Mouse (Mus musculus): Measurements from ENCODE around the gene Pou2f1. TPM values are rescaled to one million over a fixed set of nuclear protein-coding genes. Genes with fewer than 3 reads are reported as not detected.
A peak's percentile ranks its signal among the peaks of the same experiment; 100 is the strongest.

Pou2f1 gene
- polyA plus RNA-seq, 1 experiment from 2014 or later: 4.3 TPM

GRCm38 (mm10) chr1:165849458-165850445, 152.7 kb downstream of the Pou2f1 start:
- Histone ChIP-seq H3K36me3 (no peaks in the 10 kb centered on the region), H3K27ac (peak overlapping the region; percentile 58), H3K4me2 (no peak overlapping the region), H3K27me3 (peaks cover 23% of the 10 kb centered on the region), H3K9ac (no peak overlapping the region), H3K9me3 (replicated peaks) (no peaks in the 10 kb centered on the region), H3K4me1 (replicated peaks) (peaks cover 58% of the 10 kb centered on the region), H3K4me3 (replicated peaks) (no peak overlapping the region)
- DNase-seq (no peak), ATAC-seq (ENCODE audit: low read depth) (peak; percentile 35)
- 67% methylated on average over 17 of the region's 17 CpGs for WGBS (ENCODE audit: insufficient replicate concordance)

GRCm38 (mm10) chr1:165848881-165849280, 153.6 kb downstream of the Pou2f1 start:
- peak overlapping the region; percentile 58; the same call in 1 of the 2 replicates for H3K27ac ChIP-seq
- peaks cover 60% of the 10 kb centered on the region for H3K4me1 ChIP-seq (replicated peaks)
- DNase-seq: no peak

GRCm38 (mm10) chr1:165848417-165848816, 154.1 kb downstream of the Pou2f1 start:
- Histone ChIP-seq H3K27ac (no peak overlapping the region), H3K9me3 (replicated peaks) (no peaks in the 10 kb centered on the region), H3K36me3 (no peaks in the 10 kb centered on the region), H3K4me2 (no peak overlapping the region), H3K4me3 (replicated peaks) (no peak overlapping the region), H3K9ac (no peak overlapping the region), H3K27me3 (peaks cover 36% of the 10 kb centered on the region), H3K4me1 (replicated peaks) (peaks cover 55% of the 10 kb centered on the region)
- no peak for ATAC-seq (ENCODE audit: low read depth)
- 73% methylated on average over 8 of the region's 8 CpGs for WGBS (ENCODE audit: insufficient replicate concordance)
- no peak for DNase-seq

More at GRCm38 (mm10) chr1:165848881-165849280, 153.6 kb downstream of the Pou2f1 start:
- ATAC-seq (ENCODE audit: low read depth): no peak
- Histone ChIP-seq H3K4me3 (replicated peaks) (no peak overlapping the region), H3K36me3 (no peaks in the 10 kb centered on the region), H3K4me2 (no peak overlapping the region), H3K27me3 (peaks cover 31% of the 10 kb centered on the region), H3K9ac (no peak overlapping the region), H3K9me3 (replicated peaks) (no peaks in the 10 kb centered on the region)
- WGBS (ENCODE audit: insufficient replicate concordance): 13% methylated on average over 4 of the region's 4 CpGs

- DNase-seq (no peak), ATAC-seq (ENCODE audit: low read depth) (no peak)
- H3K4me3 ChIP-seq (replicated peaks): peak overlapping the region; percentile 61
- H3K27me3 ChIP-seq: peaks cover 65% of the 10 kb centered on the region
- H3K36me3 ChIP-seq: no peaks in the 10 kb centered on the region
- no peaks in the 10 kb centered on the region for H3K9me3 ChIP-seq (replicated peaks)
- 7% methylated on average over 14 of the region's 14 CpGs for WGBS (ENCODE audit: insufficient replicate concordance)
- peaks cover 54% of the 10 kb centered on the region for H3K4me1 ChIP-seq (replicated peaks)
- peak overlapping the region; percentile 61 for H3K9ac ChIP-seq
- H3K4me2 ChIP-seq: peak overlapping the region; percentile 90
- H3K27ac ChIP-seq: no peak overlapping the region
Measured at GRCm38 (mm10) chr1:165845366-165845765, 157.1 kb downstream of the Pou2f1 start.

- DNase-seq (peak; percentile 15), ATAC-seq (ENCODE audit: low read depth) (peak; percentile 30)
- WGBS (ENCODE audit: insufficient replicate concordance): under 1% methylated on average over 26 of the region's 26 CpGs
- Histone ChIP-seq H3K4me2 (peak overlapping the region; percentile 90), H3K27ac (no peak overlapping the region), H3K4me3 (replicated peaks) (peak overlapping the region; percentile 61), H3K4me1 (replicated peaks) (peaks cover 50% of the 10 kb centered on the region), H3K27me3 (peaks cover 69% of the 10 kb centered on the region), H3K9ac (peak overlapping the region; percentile 61), H3K36me3 (no peaks in the 10 kb centered on the region), H3K9me3 (replicated peaks) (no peaks in the 10 kb centered on the region)
Measured at GRCm38 (mm10) chr1:165844956-165845355, 157.5 kb downstream of the Pou2f1 start.

GRCm38 (mm10) chr1:165844466-165844951, 158.0 kb downstream of the Pou2f1 start:
- WGBS (ENCODE audit: insufficient replicate concordance): 5% methylated on average over 20 of the region's 20 CpGs
- DNase-seq: no peak
- no peaks in the 10 kb centered on the region for H3K9me3 ChIP-seq (replicated peaks)
- no peak overlapping the region for H3K27ac ChIP-seq
- H3K4me1 ChIP-seq (replicated peaks): peaks cover 47% of the 10 kb centered on the region
- H3K4me2 ChIP-seq: peak overlapping the region; percentile 90
- peaks cover 73% of the 10 kb centered on the region for H3K27me3 ChIP-seq
- H3K9ac ChIP-seq: peak overlapping the region; percentile 61
- ATAC-seq (ENCODE audit: low read depth): peak; percentile 58
- H3K4me3 ChIP-seq (replicated peaks): peak overlapping the region; percentile 61
- no peaks in the 10 kb centered on the region for H3K36me3 ChIP-seq

GRCm38 (mm10) chr1:165843586-165843985, 158.9 kb downstream of the Pou2f1 start:
- Histone ChIP-seq H3K4me3 (replicated peaks) (no peak overlapping the region), H3K27ac (no peak overlapping the region), H3K36me3 (no peaks in the 10 kb centered on the region), H3K9ac (no peak overlapping the region), H3K9me3 (replicated peaks) (no peaks in the 10 kb centered on the region), H3K27me3 (peaks cover 81% of the 10 kb centered on the region), H3K4me2 (no peak overlapping the region), H3K4me1 (replicated peaks) (peaks cover 37% of the 10 kb centered on the region)
- WGBS (ENCODE audit: insufficient replicate concordance): 65% methylated on average over 3 of the region's 3 CpGs
- no peak for ATAC-seq (ENCODE audit: low read depth)
- DNase-seq: no peak

- no peak for ATAC-seq (ENCODE audit: low read depth)
- DNase-seq: no peak
- 86% methylated on average over 7 of the region's 7 CpGs for WGBS (ENCODE audit: insufficient replicate concordance)
- H3K4me2 ChIP-seq: no peak overlapping the region
- H3K4me1 ChIP-seq (replicated peaks): peaks cover 34% of the 10 kb centered on the region
- no peaks in the 10 kb centered on the region for H3K9me3 ChIP-seq (replicated peaks)
- peaks cover 81% of the 10 kb centered on the region for H3K27me3 ChIP-seq
- H3K27ac ChIP-seq: no peak overlapping the region
- no peak overlapping the region for H3K9ac ChIP-seq
- H3K36me3 ChIP-seq: no peaks in the 10 kb centered on the region
- no peak overlapping the region for H3K4me3 ChIP-seq (replicated peaks)
Measured at GRCm38 (mm10) chr1:165842170-165842569, 160.3 kb downstream of the Pou2f1 start.

- Histone ChIP-seq H3K4me3 (replicated peaks) (peak overlapping the region; percentile 37), H3K9me3 (replicated peaks) (no peaks in the 10 kb centered on the region), H3K27me3 (peaks cover 76% of the 10 kb centered on the region), H3K4me1 (replicated peaks) (peaks cover 30% of the 10 kb centered on the region), H3K36me3 (no peaks in the 10 kb centered on the region), H3K27ac (no peak overlapping the region), H3K4me2 (peak overlapping the region; percentile 67), H3K9ac (peak overlapping the region; percentile 56)
- DNase-seq: no peak
- peak; percentile 37; the same call in 1 of the 2 replicates for ATAC-seq (ENCODE audit: low read depth)
- WGBS (ENCODE audit: insufficient replicate concordance): 11% methylated on average over 31 of the region's 31 CpGs
Measured at GRCm38 (mm10) chr1:165840548-165841230, 161.8 kb downstream of the Pou2f1 start.

GRCm38 (mm10) chr1:165839201-165839600, 163.3 kb downstream of the Pou2f1 start:
- H3K27me3 ChIP-seq: peaks cover 61% of the 10 kb centered on the region
- no peak overlapping the region for H3K4me2 ChIP-seq
- H3K4me1 ChIP-seq (replicated peaks): peaks cover 17% of the 10 kb centered on the region
- DNase-seq (no peak), ATAC-seq (ENCODE audit: low read depth) (no peak)
- no peaks in the 10 kb centered on the region for H3K9me3 ChIP-seq (replicated peaks)
- H3K9ac ChIP-seq: no peak overlapping the region
- WGBS (ENCODE audit: insufficient replicate concordance): 62% methylated on average over 4 of the region's 4 CpGs
- no peaks in the 10 kb centered on the region for H3K36me3 ChIP-seq
- no peak overlapping the region for H3K4me3 ChIP-seq (replicated peaks)
- no peak overlapping the region for H3K27ac ChIP-seq

- no peak overlapping the region for H3K4me3 ChIP-seq (replicated peaks)
- no peaks in the 10 kb centered on the region for H3K9me3 ChIP-seq (replicated peaks)
- H3K27me3 ChIP-seq: peaks cover 44% of the 10 kb centered on the region
- no peak overlapping the region for H3K27ac ChIP-seq
- no peak overlapping the region for H3K4me2 ChIP-seq
- DNase-seq: no peak
- peaks cover 15% of the 10 kb centered on the region for H3K4me1 ChIP-seq (replicated peaks)
- WGBS (ENCODE audit: insufficient replicate concordance): 42% methylated on average over 8 of the region's 8 CpGs
- no peak for ATAC-seq (ENCODE audit: low read depth)
- H3K9ac ChIP-seq: no peak overlapping the region
- H3K36me3 ChIP-seq: no peaks in the 10 kb centered on the region
Measured at GRCm38 (mm10) chr1:165837546-165837945, 164.9 kb downstream of the Pou2f1 start.
